Mouse (Mus musculus) frontal cortex, postnatal 25 days (tissue): ENCODE data around the gene Six2.

ENCODE experiments used
- DNase-seq, 2 experiments: peaks; one replicate each; pipeline ENCODE4 v3.0.0; 2022; ENCODE audit warnings: low spot score in 2 of 2

Gene Six2

DNA sequence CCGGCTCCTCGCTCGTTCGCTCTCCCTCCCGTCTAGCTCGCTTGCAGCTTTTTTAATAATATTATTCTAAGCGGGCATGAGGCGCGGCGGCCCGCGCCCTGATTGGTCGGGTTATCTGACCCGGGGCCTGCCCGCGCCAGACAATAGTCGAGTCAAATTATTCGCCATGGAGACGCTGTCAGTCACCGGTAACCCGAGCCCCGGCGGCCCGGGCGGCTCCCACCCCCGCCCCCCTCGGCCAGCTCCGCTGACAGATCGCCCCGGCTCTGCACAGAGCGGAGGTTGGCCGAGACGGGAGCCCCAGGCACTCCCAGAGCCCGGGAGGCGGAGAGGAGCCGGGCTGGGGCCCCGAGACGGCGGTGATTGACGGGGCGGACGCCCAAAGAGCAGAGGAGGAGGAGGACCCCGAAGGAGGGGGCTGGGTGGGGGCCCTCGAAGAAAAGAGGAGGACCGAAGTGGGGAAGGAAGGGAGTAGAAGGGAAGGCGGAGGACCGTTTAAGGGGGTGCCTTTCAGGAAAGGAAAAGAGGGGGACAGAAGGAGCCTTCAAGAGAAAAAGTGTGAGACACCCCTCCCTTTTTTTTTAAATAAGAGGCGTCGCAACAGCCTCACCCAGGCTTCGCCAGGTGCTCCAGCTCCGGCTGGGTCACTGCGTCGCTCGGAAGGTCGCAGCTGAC, at the start of gene Six2:
Gene Six2 (minus strand): TSS at position 39 of the 675 bp plus-strand sequence.
- DNase-seq = no peak

DNA sequence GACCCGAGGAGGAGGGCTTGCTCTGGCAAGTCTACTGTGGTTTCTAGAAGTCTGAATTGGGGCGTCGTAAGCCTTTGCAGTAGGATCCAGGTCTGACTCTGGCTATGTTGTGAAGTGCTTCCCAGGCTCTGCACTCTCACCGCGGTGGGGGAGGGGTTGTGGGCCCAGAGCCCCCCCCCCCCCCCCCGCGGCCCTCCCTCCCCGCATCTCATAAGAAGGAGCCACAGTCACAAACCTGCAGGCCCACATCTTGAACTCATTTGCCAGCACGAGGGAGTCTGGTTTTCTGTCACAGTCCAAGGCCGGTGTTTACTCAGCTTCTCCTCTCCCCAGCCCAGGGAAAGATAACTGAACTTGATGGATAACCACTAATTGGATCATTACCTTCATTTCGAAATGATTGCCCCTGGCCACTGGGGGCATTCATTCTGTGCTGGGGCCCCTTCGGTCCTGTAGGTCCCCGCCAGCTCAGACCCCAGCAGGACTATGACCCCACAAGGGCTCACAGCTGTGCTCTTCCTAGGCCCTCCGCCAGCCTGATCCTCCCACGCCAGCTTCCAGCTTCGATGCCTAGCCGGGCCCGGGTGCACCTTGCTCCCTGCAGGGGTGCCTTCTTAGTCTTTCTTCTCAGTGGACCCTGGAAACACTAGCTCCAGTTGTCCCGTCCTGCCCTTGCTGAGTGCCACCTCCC, 49.2 kb upstream of the Six2 start:
- DNase-seq = no peak

DNA sequence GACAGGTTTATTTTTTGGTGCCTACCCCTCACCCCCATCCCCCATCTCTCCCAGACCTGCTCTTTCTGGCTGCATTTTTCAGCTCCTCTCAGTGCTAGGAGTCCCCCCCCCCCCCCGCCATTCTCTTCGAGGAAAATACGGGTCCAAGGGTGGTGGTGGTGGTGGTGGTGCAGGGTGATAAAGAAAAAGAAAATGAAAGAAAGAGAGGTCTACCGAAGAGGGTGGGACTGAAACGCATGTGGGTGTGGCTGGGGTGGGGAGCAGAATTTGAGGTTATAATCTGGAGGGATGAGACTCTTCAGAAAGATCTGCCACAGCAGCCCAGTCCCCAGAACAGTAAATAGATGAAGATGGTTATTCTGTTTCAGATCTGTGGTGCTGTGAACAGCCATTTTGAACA, 43.3 kb upstream of the Six2 start:
- no peak for DNase-seq

DNA sequence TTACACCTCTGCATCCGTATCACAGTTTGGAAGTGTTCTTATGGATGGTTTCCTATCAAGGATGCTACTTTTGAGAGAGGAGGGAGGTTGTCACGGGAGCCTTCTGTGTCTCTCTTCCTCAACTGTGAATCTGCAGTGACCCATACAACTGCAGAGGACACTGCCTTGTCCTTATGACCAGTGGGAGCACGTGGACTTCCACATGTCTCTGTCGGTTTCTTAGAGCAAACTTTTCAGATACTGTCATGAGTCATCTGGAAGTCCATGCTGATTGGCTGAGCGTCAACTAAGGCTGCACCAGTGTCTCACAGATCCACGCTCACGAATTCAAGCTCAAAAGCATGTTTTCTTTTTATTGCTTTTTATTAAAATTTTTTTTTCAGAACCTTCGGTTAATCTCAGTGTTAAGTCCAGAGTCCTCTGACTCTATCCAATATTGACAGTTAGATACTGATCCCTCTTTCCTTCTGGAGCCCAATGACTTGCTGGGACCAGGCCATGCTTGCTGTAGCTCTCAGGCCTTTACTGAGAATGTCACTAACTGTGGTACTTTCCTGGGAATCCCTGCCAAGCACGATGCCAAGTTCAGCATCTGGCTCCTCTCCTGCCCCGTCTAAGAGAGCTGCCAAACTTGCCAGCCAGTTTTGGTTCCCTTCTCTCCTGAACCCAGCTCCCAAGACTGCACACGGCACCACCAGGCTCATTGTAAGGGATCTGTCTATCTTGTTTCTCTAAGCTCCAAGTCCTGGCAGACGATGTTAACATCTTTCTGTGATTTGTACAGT, 42.3 kb upstream of the Six2 start:
- no peak for DNase-seq

DNA sequence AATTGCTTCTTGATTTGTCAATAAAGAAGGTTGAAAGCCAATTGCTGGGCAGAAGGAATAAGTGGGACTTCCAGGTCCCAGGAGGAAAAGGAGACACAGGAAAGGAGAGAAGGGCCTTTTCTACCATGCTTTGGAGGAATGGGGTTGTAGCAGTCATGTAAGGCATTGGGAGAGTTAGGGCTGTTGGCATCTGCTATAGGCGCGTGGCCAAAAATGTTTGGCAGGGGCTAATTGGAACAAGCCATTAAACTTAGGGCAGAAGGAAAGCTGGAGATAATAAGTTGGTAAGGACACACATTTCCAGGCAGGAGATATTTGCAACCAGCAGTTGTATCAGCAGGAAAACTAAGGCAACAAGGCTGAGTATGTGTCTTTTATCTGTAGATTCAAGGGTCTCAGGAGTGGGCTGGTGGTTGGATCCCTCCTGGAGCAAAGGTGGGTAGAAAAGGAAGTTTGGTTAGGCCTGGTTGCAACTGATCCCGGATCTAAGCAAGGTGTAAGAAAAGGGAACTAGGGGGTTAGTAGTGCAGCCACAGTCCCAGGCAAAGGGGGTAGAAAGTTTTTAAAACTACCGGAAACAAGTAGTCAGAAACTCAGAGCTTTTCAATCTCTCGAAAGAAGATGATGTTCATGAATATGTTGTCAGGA, 40.1 kb upstream of the Six2 start:
- no peak for DNase-seq

DNA sequence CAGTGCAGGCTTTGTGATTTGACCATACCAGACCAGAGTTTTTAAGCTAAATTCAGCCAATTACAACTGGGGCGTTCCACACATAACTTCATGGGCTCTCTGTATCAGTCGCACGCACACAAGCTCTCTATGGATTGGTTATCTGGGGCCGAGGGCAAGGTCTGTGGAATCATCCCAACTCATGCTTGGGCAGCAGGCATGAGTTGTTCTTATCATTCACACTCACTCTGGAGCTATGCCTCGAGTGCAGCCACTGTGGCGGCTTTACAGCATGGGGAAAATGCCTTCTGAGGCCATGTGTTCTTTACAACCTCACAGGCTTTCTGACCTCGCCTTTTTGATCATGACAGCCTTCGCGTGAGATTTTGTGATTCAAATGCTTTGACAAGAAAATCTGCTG, 37.9 kb upstream of the Six2 start:
- no peak for DNase-seq

DNA sequence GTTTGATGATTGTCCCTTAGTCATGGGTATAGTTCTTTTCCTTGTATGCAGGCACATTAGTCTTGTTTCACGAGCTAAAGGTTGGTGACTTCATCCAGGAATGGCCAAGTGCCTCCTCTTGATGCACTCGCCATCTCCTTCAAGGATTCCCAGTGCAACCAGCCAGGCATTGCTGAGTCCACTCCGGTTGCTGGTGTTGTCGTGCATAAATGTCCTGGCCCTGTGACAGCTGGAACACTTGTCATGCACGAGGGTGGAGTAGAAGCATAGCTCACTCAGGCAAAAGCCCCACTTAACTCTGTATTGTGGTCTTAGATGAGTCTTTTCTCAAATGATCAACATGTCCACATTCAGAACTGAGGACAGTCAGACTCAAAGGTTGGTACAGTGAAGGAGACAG, 35.1 kb upstream of the Six2 start:
- DNase-seq = no peak

DNA sequence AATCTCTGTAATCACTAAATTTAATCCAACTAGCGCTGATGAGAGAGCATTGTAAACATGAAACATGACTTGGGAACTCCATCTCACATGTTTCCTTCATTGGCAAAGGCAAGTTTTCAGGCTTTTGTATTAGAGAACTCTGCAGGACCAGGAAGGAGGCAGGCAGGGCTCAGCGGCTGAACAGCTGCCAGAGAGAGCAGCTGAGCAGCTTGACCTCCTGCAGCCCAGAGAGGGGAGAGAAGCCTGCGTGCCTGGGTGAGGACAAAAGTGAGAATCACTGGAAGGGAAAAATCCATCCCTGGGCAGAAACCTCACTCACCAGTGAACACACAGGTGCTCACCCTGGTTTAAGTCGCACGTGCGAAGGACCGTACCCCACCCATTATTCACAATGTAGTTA, 29.2 kb upstream of the Six2 start:
- DNase-seq = no peak

DNA sequence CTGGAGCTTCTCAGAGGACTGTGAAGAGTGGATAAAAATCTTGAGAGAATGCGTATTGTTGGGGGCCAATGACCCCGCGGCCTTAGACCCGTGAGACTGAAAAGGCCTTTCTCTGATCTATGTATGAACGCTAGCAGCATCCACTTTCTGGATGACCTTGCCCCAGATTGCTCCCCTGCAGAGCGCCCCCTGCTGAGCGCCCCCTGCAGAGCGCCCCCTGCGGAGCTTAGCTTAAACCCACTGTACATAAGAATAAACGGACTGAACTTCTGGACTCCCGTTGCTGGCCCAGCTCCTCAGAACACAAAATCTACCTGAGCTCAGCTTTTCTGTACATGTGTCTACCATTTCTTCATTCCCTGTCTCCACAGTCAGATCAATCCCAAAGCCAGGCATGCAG, 27.7 kb upstream of the Six2 start:
- DNase-seq = no peak

DNA sequence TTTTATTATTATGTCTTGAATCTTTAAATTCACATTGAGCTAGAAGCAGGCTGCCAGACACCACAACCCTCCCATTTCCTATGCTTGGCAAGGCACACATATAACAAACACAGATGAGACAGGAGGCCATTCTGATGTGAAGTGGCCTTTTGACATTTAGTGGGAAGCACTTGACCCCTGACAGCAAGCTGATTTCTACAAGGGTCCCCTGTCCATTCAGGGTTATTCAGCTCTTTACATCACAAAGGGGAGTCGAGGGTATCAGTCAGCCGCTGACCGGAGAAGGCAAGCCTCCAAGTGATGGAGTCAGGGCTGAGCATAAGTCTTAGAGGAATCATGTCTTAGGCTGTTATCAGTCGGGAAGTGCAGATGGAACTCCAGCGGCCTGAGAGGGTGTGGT, 26.3 kb upstream of the Six2 start:
- no peak for DNase-seq

DNA sequence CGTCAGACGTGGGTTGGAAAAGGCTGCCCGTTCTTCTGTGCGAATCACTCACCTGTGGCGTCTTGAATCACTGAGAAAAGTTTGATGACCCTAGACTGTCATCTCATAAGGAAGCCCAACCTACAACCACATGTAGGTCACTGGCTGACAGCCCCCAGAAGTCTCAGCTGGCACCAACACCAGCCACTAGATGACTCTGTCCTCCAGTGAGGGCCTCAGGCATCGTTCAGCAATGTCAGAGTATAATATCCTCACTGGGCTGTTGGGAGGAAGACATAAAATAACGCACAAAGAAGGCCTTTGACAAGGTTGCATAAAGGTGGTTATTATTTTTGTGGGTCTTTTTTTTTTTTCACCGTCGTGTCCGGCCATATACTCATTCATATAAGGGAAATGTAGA, 24.8 kb upstream of the Six2 start:
- no peak for DNase-seq

DNA sequence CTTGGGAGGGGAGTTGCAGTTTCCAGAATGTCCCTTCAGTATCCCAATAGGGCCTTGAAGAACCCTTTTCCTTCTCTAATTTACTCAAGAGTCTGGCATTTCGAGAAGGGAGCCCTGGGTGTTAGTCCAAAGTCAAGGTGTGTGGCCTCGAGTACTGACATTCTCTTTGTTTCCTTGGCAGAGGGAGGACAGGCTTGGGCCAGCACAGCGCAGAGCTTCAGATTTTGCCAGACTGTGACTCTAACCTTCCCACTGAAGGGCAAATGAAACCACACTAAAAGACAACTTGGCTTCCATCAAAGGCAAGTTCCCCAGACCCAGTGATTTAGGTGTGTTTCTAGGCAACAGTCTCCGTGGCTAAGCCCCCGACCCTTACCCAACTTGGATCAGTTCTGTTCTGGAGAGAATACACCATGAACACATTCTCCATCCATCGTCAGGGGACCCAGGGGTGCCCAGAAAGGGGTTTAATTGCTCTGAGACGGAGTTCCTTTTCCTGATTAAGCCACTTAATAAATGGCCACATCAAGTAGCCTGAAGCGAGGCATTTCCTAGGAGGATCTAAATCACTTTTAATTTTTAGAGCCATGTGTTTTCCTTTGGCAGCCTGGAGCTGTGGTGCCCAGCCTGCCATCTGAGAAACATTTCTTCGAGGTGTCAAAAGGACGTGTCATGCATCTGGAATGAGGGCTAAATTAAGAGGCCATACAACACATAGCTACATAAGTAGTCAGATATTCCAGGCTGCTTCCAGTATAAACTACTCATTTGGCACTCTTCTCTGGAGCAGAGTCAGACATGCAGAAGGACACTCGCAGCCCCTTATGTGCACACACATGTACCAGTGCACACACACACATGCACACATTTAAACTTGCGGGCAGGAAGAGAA, 16.5 kb upstream of the Six2 start:
- no peak for DNase-seq

DNA sequence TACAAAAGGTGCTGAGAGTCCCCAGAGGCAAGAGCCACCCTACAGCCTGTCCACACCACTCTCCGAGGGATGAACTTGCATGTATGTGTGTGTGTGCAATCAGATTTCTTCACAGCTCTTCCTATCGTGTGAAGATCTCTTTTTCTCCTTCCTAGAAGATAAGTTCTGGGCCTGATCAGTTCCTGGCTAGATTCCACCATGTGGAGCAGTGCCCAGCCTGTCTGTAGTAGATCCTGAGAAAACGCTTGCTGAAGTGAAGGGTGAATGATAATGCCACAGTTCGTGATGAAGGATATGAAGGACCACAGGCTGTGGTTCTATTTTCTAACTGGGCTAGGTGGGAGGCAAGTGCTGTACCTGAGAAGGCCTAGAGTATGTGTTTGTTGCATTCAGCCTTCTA, 12.0 kb upstream of the Six2 start:
- no peak for DNase-seq

DNA sequence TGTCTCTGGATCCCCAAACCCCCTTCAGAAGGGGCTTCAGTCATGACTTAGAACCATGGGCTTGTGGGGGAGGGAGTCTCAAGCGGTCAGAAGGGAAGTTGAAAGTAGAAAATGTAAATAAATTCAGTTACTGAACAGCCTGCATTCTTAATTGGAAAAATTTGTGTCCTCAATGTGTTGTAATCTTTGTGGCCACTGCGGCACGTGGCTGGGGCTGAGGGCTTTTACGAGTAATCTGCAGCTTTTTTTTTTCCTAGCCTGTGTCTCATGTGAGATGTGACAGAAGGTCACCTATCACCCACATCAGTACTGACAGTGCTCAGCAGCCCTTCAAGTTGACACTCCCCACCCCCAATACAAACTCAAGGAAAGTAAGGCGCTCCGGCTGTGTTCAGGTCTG, 10.6 kb upstream of the Six2 start:
- no peak for DNase-seq

DNA sequence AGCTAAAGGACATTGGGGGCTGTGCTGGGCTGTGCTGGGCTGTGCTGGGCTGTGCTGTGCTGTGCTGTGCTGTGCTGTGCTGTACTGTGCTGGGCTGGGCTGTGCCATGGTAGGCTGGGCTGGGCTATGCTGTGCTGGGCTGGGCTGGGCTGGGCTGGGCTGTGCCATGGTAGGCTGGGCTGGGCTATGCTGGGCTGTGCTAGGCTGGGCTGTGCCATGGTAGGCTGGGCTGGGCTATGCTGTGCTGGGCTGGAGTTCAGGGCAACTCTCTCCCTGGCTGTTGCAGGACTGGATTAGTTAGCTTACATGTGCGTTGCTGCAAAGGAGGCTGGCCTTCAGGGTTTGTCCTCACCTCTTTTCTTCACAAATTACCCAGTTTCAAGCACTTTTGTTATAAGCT, 9.9 kb upstream of the Six2 start:
- DNase-seq = no peak

DNA sequence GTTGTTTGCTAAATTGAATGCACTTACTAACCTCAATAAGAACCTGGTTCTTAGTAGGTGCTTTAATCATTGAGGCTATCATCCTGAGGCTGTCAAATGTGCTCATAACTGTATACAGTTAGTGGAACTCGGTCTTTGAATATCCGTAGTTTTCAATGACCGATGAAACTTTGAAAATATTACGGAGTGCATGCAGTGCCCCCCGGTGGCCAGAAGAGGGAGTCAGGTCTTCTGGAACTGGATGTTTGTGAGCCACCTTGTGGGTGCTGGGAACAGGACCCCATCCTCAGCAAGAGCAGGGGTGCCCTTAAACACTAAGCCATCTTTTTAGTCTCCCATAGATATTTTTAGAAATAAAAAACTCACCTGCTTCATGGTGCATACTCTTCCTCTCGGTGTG, 6.4 kb upstream of the Six2 start:
- no peak for DNase-seq

DNA sequence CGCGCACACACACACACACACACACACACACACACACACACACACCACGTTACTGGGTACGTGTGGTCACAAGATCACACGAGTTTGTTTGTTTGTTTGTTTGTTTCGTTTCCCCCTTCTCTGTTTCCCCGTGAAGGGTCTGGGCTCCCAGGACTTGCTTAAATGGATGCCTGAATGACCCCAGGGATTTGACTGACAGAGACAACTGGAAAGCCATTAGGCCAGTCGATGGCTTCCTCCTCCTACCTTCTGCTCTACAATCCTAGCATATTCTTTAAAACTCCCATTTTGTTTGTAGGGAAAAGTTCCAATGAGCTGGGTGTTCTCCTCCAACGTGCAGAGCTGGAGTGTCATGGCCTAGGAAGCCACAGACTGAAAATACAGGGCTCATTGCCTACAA, 5.0 kb upstream of the Six2 start:
- DNase-seq = no peak

DNA sequence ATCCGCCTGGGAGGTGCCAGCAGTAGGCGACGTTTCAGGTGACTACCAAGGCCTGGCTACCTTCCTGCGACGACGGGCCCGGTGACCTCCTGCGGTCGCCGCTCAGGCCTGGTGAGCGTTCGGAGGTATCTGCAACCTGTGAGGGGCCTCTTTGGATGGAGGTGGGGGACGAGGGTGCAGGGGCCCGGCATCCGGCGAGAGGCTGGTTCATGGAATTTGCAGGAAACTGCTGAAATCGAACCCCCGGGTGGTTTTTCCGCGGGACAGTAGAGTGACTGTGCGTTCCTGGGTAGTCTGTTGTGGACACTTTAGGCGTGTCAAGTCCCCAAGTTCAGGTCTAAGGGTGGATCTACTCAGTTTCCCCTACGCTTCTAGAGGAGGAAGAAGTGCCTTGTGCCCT, 4.5 kb upstream of the Six2 start:
- no peak for DNase-seq

DNA sequence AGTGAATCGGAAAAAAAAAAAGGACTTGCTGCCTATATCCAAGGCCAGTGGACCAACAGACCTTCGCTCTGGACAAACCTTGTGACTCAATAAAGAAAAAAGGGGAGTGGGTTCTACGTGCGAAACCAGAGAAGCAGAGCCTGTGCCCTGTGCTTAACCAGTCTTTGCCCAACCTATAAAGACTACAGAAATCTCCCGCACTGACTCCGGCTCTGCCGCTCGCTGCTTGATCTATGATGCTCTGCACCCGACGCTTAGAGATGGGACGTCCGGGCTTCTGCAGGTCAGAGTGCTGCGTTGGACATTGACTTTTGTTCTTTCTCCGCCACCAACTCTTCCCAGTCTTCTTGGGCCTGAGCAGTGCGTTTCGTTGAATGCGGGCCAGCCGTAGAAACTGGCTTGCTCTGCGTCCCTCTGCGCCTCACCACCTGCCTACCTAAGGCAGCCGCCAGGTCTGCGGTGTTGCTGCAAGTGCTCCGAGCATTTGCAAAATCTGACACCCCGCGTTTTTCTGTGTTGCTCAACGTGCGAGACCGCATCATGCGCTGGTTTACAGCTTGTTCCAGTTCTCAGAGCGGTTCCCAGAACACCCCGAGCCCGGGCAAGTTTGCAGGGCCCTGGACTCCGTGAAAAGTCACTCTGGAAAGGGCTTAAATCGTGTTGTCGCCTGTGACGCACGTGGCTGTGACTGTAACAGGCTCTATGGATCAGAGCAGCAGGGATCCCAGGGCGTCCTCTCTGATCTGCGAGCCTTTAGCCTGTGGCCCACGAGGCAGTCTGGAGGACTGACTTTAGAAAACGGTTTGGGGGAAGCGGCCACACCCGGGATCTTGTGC, 3.8 kb upstream of the Six2 start:
- DNase-seq = no peak

DNA sequence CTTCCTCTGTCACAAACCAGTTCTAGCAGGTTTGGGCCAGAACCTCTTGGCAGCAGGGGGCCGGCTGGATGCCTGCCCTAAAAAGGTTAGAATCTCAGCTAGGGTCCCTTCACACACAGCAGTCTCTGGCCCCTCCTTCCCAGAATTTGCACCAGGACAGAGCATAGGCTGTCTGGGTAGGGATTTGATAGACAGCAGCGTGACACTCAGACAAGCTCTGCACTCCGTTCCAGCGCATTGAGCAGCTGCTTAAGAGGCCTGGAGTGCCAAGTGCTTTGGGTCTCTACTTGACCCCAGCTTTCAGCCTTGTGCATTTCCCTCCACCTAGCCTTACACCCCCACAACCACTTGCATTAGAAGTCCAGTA, 2.9 kb upstream of the Six2 start:
- no peak for DNase-seq
